Mouse (Mus musculus): ENCODE measurements around the gene Arhgap20.

Arhgap20 gene

GRCm38 (mm10) chr9:51807272-51807671 is 42.1 kb downstream of the Arhgap20 start:
- DNase-seq, result no peak

GRCm38 (mm10) chr9:51812931-51813330 is 47.8 kb downstream of the Arhgap20 start:
- DNase-seq, result no peak

GRCm38 (mm10) chr9:51824516-51824915 is 59.4 kb downstream of the Arhgap20 start:
- DNase-seq, result no peak

GRCm38 (mm10) chr9:51831596-51831995 is 66.5 kb downstream of the Arhgap20 start:
- no peak for DNase-seq

- DNase-seq, result no peak
Measured at GRCm38 (mm10) chr9:51832368-51832767, 67.2 kb downstream of the Arhgap20 start.

- no peak for DNase-seq
Measured at GRCm38 (mm10) chr9:51837716-51838115, 72.6 kb downstream of the Arhgap20 start.

- DNase-seq, result no peak
Measured at GRCm38 (mm10) chr9:51843216-51843615, 78.1 kb downstream of the Arhgap20 start.

- DNase-seq, result no peak
Measured at GRCm38 (mm10) chr9:51845796-51846195, 80.7 kb downstream of the Arhgap20 start.

GRCm38 (mm10) chr9:51853772-51854171 is 88.6 kb downstream of the Arhgap20 start:
- no peak for DNase-seq

- no peak for DNase-seq
Measured at GRCm38 (mm10) chr9:51864273-51864672, 99.1 kb downstream of the Arhgap20 start.

- DNase-seq, result no peak
Measured at GRCm38 (mm10) chr9:51866634-51867033, 101.5 kb downstream of the Arhgap20 start.

- no peak for DNase-seq
Measured at GRCm38 (mm10) chr9:51869056-51869455, 103.9 kb downstream of the Arhgap20 start.

GRCm38 (mm10) chr9:51874348-51874747 is 109.2 kb downstream of the Arhgap20 start:
- no peak for DNase-seq

- DNase-seq, result no peak
Measured at GRCm38 (mm10) chr9:51875531-51875930, 110.4 kb downstream of the Arhgap20 start.

- no peak for DNase-seq
Measured at GRCm38 (mm10) chr9:51881386-51881785, 116.2 kb downstream of the Arhgap20 start.

- no peak for DNase-seq
Measured at GRCm38 (mm10) chr9:51881881-51882280, 116.7 kb downstream of the Arhgap20 start.

- no peak for DNase-seq
Measured at GRCm38 (mm10) chr9:51883319-51883718, 118.2 kb downstream of the Arhgap20 start.

- no peak for DNase-seq
Measured at GRCm38 (mm10) chr9:51892921-51893320, 127.8 kb downstream of the Arhgap20 start.

Data from kidney, adult 11 months (tissue).